19 mouse cellular contexts compared by ENCODE assay signal in genomic region chr14:24868756-24869155, GRCm38 (mm10).
"Had no signal": no experiment of that assay in that cellular context is flagged by ENCODE, and none has a peak within 500 bp of the region (broad histone marks: within the 10 kb centered on the region; RNA-seq: fewer than 3 reads in every experiment).

No protein-coding gene starts in this region.

- H3K4me3 ChIP-seq: liver, embryonic 15.5 days; midbrain, embryonic 10.5 days; midbrain, embryonic 13.5 days; myocyte; neural tube, embryonic 13.5 days; neural tube, embryonic 15.5 days had no signal

- H3K27ac ChIP-seq: liver, embryonic 15.5 days; midbrain, embryonic 13.5 days; neural tube, embryonic 13.5 days had no signal

- DNase-seq: lung, adult 18-20 months; lung, embryonic 14.5 days; lung, postnatal 10 days; lung, postnatal 4 days; retina, postnatal 1 day; right cerebral cortex, adult 18-20 months; right cerebral cortex, postnatal 25 days; right cerebral cortex, postnatal 4 days; spleen, adult 18-20 months; thymus, adult 18-20 months; thymus, postnatal 14 days; thymus, postnatal 36 days had no signal

- H3K27me3 ChIP-seq: liver, embryonic 15.5 days; midbrain, embryonic 13.5 days; neural tube, embryonic 13.5 days; neural tube, embryonic 15.5 days had no signal

- H3K9me3 ChIP-seq: liver, embryonic 15.5 days; midbrain, embryonic 10.5 days; midbrain, embryonic 13.5 days; neural tube, embryonic 13.5 days; neural tube, embryonic 15.5 days had no signal

- H3K9ac ChIP-seq: liver, embryonic 15.5 days; lung, embryonic 14.5 days; midbrain, embryonic 13.5 days; neural tube, embryonic 13.5 days; neural tube, embryonic 15.5 days had no signal

- ATAC-seq: midbrain, embryonic 13.5 days; midbrain, embryonic 16.5 days had no signal

- H3K4me2 ChIP-seq: liver, embryonic 15.5 days; lung, embryonic 14.5 days; midbrain, embryonic 13.5 days; neural tube, embryonic 13.5 days; neural tube, embryonic 15.5 days had no signal

- H3K36me3 ChIP-seq: liver, embryonic 15.5 days; midbrain, embryonic 10.5 days; midbrain, embryonic 13.5 days; neural tube, embryonic 13.5 days; neural tube, embryonic 15.5 days had no signal

- H3K4me1 ChIP-seq: liver, embryonic 15.5 days had no signal
